Mouse (Mus musculus) mouse embryonic stem cell (cell line): ENCODE measurements at regions not wholly inside any gene's neighbourhood (a gene's known extent, or its start where the extent isn't known, plus 50 kb on each side); places are given as distances from the start of the nearest gene placed in this dataset.

Experiments
- in situ Hi-C, 2 experiments: fragments of 300-500 bp; cut with MboI; formaldehyde crosslinking; loops; 1 replicate in 1 of 2; 3 replicates in 1 of 2; pipeline ENCODE4 v1.14.3; 2019 to 2020; ENCODE audit warnings: low sequenced_read_pairs in 2 of 2, low pct_unique_long_range_greater_than_20kb in 1 of 2, mixed read lengths in 1 of 2; ENCODE audit not compliant: unreplicated experiment in 1 of 2

GRCm38 (mm10) chr8:35166611-35167010, 599.0 kb upstream of the Gm19410 start:
- in situ Hi-C loops: loop anchor here in 1 of 2 experiments (25.0 kb wide), 1 partner anchor 304 kb away; no protein-coding TSS in a partner anchor

- in situ Hi-C loops: loop anchor here in 1 of 2 experiments (25.0 kb wide), 1 partner anchor 309 kb away; no protein-coding TSS in a partner anchor
Observed at GRCm38 (mm10) chr8:35171536-35172310, 593.9 kb upstream of the Gm19410 start.

- in situ Hi-C loops: no loop called here
Observed at GRCm38 (mm10) chr8:35177314-35177713, 588.3 kb upstream of the Gm19410 start.

GRCm38 (mm10) chr8:35180075-35180474, 585.5 kb upstream of the Gm19410 start:
- in situ Hi-C loops: no loop called here

GRCm38 (mm10) chr8:35182141-35182540, 583.4 kb upstream of the Gm19410 start:
- in situ Hi-C loops: no loop called here

- in situ Hi-C loops: no loop called here
Observed at GRCm38 (mm10) chr8:35183423-35183822, 582.2 kb upstream of the Gm19410 start.

- in situ Hi-C loops: no loop called here
Observed at GRCm38 (mm10) chr8:35185165-35185564, 580.4 kb upstream of the Gm19410 start.

GRCm38 (mm10) chr8:35188531-35188930, 577.1 kb upstream of the Gm19410 start:
- in situ Hi-C loops: no loop called here

GRCm38 (mm10) chr8:35189695-35190094, 575.9 kb upstream of the Gm19410 start:
- in situ Hi-C loops: no loop called here

- in situ Hi-C loops: no loop called here
Observed at GRCm38 (mm10) chr8:35192515-35192914, 573.1 kb upstream of the Gm19410 start.

- in situ Hi-C loops: no loop called here
Observed at GRCm38 (mm10) chr8:35193771-35194170, 571.8 kb upstream of the Gm19410 start.

GRCm38 (mm10) chr8:35196189-35196588, 569.4 kb upstream of the Gm19410 start:
- in situ Hi-C loops: no loop called here

- in situ Hi-C loops: no loop called here
Observed at GRCm38 (mm10) chr8:35198766-35199165, 566.8 kb upstream of the Gm19410 start.

- in situ Hi-C loops: no loop called here
Observed at GRCm38 (mm10) chr8:35201416-35201815, 564.2 kb upstream of the Gm19410 start.

- in situ Hi-C loops: no loop called here
Observed at GRCm38 (mm10) chr8:35204971-35205370, 560.6 kb upstream of the Gm19410 start.

- in situ Hi-C loops: no loop called here
Observed at GRCm38 (mm10) chr8:35205536-35205935, 560.1 kb upstream of the Gm19410 start.

- in situ Hi-C loops: no loop called here
Observed at GRCm38 (mm10) chr8:35206271-35206670, 559.3 kb upstream of the Gm19410 start.

GRCm38 (mm10) chr8:35208357-35208756, 557.2 kb upstream of the Gm19410 start:
- in situ Hi-C loops: no loop called here

GRCm38 (mm10) chr8:35211506-35212452, 553.8 kb upstream of the Gm19410 start:
- in situ Hi-C loops: no loop called here
